Mouse (Mus musculus) lung, postnatal 14 days (tissue): ENCODE data around the gene Stard13.

Source experiments
- DNase-seq: peaks from one replicate; pipeline ENCODE4 v3.0.0; 2021

Gene Stard13

DNA sequence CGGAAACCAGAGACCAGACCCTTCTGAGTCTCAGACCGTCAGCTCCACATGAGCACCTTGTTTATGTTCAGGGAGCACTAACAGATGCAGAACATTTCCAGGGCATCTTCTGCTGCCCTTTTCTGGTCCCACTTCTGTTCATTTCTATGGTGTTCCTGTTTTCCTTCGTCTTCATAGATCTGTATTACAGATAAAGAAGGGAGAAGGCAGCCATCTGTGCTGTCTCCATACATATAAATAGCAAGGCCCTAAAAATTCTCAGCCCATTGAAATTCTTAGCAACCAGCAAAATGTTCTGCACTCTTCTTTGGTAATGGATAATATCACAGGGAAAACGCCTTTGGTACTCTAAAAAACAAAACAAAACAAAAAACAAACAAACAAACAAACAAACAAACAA lies 96.3 kb downstream of the Stard13 start:
- DNase-seq = no peak

DNA sequence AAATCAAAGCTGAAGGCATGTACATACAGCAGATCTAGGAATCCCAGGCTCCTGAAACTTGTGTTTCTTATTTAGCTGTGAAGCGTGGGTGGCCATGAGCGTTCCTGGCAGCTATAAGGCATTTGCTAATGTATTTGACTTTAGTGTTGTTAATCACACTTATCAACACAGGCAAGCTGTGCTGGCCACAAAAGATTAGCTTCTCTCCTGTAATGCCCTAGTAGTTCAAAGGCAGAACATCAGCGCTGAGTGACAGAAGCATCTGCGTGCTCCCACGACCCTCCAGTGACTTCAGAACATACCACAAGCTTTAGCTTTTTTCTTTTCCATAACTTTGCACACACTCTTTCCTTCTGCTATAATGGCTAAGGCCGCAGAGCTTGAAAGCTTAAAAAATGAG lies 97.7 kb downstream of the Stard13 start:
- DNase-seq = no peak

DNA sequence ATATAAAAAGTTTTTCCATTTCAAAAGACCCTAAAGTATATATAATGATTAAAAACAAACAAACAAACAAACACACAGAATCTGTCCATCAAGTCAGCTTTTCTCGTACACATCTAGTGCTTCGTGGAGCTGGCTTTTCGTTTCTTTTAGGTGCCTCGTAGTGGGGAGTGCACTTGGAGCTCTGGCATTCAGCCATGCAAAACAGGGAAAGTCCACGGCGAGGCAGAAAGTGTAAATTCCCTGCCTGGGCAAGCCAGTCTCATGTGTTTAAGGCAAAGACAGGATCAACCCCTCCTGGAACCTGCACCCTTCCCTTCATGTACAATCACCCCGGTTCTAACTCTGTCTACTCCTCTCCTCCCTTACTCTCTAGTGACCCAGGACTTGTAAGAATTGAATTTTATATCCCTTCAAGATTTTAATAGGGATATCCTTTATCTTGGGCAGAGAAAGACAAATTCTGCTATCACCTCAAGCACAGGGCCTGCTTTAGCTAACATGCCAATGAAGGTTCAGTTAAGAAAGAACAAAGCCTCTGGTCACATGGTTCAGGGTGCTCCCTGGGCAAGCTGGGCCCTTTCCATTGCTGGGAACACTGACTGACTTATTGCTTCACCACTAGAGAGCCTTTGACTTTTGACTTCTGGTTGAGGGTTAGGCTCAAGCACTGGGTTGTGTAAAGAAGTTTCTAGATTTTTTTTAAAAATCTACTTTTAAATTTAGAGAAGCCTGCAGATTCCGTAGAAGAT lies 98.4 kb downstream of the Stard13 start:
- no peak for DNase-seq

DNA sequence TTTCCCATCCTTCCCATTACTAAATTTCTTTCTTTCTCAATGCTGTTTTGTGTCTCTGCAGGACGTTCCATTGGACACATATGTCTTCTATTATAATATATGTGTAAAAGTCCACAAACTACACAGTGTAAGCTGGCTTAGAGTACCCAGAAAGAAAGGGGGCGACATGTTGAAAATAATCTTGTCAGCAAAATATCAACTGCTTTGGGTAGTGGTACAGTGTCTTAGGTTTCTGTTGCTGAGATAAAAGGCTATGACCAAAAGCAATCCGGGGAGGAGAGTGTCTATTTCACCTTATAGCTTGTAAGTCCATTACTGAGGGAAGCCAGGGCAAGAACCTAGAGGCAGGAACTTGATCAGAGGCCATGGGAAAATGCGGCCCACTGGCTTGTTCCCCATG lies 99.4 kb downstream of the Stard13 start:
- no peak for DNase-seq

DNA sequence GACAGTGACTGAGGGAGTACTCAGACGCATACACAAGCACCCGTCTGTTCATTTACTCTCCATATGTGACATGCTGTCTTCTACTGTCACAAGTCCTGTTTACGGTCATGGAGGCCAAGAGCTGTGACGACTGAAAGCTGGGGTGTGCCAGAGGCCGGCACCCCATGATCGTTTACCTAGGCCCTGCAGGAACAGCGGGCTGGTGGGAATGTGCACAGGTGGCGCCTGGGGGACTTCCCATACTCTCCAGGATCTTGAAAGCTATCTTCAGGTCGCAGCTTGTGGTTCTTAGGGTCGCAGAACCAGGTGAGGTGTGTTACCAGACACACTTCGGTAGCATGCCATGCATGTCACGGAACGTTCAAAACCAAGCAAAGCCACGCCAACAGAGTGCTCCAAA lies 99.9 kb downstream of the Stard13 start:
- no peak for DNase-seq

DNA sequence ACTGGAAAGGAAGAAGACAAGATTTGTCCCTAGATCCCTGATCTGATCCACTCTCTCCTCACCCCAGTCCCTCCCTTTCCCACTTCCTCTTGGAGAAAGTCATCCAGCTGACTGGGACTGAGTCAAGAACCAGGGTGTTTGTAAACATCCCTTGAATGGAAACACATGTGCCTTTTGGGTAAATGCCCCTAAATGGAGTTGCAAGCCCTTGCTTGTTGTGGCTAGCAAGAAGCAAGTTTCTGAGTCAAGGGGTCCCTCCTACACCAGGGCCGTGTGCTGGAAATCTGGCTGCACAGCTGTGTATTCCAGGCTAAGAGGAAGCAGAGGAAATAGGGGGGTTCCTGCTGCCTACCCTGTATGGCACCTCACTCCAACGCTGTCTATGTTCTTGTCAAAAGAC lies 103.9 kb downstream of the Stard13 start:
- peak; percentile 45 for DNase-seq

DNA sequence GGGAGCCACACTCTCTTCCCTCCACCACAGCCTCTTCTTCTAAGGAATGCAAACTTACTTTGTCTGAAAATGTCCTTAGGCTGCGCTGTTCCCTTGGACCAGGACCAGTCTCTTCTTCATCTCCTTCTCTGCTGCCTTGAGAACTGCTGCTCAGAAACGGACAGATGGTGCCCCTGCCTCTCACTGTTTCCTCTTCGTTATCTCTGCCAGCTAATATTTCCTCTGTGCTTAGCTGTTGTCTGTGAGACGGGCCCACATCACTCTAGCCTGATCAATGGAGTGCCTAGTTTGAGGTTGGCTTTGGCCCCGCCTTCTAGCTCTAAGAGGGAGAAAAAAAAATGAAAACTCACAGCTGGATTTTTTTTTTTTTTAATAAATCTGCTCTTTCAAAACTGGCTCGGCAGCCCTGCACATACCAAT lies 106.3 kb downstream of the Stard13 start:
- no peak for DNase-seq

DNA sequence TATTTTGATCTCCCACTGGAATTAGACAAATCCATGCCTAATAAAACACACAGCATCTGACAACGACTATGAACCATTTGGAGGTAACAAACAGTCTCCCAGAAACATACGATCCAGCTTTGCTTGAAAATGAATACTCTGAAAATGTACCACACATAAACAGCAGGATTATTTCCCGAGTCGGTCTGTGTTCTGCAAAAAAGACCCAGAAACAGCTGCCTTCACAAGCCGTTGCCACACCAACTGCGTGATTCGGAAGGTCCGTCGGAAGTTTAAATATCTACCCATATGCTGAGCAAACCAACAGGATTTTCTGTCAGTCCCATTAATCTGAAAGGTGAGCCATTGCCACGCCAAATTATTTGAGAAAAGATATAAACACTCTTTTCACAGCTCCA lies 107.0 kb downstream of the Stard13 start:
- no peak for DNase-seq

DNA sequence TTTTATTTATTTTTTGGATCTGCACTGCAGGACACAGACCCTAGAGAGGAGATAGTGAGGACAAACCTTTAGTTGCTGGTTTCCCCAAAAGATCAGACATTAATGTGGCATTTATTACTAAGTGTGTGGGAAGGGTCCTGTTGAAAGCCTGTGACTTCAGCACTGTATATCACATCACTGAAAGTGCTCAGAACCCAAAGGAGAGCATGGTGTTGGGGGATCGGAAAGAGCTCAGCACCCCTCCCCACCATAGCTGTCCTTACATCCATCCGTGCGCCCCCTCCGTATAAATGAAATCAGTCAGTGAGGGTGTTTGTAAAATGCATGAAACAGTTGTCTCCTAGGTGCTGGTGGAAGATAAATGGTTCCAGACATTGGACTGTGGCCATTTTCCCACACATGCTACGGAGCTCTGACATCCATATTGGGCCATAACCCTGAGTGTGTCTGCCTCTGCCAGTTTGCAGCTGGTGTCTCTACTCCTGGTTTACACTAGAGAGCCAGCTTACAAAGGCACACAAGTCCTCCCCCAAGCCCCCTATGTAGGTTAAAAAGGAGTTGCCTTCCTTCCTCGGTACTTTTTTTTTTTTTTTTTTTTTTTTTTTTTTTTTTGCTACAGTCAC lies 107.5 kb downstream of the Stard13 start:
- DNase-seq = no peak

DNA sequence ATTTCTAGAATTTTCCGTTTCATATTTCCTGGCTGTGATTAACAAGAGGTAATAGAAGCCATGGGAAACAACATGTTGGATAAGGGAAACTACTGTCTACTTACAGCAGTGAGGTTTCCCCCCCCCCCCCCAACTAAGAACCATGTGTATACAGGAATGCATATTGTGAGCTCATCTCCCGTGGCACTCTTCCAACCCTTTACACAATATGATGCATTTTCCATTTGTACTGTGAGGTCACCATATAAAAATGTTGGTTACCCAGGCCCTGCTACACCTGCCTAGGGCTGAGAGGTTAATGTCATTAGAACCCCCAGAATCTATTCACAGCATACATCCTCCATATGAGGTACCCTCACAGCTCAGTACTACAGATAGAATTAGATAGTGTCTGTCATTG lies 115.8 kb downstream of the Stard13 start:
- no peak for DNase-seq

DNA sequence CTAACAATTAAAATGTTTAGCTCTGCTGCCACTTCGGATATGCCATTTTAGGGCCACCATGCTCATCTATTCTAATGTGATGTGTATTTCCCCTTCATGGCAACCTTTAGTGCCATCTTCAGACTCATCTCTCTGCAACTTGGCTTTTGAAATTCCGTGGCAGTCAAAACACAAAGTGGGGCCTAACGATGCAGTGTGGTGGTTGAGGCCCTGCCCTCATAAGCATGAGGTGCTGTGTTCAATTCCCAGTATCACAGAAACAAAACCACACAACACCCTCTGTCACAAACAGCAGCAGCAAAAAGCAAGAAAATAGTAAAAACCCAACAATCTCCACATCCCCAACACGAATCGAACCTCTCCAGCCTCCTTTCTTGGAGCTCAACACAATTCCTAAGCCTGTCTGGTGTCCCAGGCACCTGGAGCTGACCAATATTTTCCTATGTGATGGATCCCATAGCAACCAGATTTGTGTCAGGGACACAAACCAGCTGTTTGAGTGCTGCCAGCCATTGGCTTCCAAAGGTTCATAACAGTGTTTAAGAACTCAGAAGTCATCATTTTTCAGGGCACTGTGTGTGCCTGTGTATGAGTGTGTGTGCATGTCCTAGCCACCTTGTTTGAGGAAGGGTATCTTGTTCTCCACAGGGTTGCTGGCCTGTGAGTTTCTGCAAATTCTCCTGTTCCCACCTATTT lies 117.3 kb downstream of the Stard13 start:
- peak; percentile 67 for DNase-seq

DNA sequence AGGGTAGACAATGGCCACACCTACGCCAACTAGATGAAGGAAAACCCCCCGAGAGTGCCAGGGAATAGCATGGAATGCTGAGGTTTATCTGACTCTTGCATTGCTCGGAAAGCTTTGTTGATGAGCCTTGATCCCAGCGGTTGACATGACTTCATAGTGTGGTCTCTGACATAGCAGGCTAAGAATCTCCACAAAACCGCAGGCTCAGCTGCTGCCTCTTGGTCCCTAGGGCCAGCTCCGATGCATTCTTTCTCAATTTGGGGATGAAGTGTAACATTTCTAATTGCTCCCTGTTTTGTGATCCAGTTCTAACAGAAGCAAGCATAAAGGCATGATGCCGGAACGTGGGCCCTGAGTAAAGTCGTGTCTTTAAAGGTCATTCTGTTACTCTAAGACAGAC lies 120.9 kb downstream of the Stard13 start:
- no peak for DNase-seq

DNA sequence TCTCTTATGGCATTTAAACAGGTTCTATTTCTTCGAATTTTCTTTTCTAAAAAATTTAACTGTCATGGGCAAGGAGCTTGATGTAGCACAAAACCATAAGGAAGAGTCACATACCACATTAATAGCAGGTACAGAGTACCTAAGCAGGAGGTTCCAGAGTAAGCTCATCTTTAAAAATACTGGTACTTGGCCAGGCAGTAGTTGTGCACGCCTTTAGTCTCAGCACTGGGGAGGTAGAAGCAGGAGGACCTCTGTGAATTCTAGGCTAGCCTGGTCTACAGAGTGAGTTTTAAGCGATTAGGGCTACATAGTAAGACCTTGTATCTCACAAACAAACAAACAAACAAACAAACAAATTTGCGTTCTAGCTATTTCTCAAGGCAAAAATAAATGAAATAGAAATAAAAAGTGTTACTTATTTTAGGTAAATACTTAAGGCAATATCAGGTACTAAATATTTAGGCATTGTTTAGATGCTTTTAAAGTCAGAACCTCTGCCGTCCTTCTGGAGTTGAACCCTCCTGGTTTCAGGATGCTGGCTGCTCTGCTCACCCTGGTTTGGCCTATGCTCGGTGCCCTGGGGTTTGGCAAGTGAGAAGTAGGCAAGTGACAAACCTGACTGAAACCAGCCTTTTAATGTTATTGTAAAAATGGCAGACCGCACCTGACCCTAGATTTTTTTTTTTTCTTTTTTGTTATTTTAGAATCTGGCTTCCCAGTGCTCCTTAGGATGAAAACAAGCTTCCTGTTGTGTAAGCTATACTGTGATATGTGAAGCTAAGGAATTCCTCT lies 122.4 kb downstream of the Stard13 start:
- no peak for DNase-seq

DNA sequence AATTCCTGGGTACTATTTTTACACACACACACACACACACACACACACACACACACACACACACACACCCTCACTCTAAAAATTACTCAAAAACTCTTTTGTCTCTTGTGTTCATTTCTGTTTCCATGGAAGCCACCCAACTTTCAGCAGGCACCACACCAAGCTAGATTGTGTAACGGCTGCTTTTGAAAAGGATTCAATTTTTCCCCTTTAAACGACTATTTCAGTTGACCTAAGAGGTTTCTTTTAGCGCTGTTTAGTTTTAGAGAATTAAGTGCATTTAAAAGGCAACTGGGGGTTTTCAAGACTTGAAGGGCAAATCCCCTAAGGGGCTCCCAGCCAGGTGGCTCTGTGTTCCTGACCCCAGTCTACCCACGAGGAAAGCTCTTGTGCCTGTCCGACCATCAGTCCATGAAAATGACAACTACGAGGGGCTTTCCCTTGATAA lies 123.2 kb downstream of the Stard13 start:
- DNase-seq = peak; percentile 53

DNA sequence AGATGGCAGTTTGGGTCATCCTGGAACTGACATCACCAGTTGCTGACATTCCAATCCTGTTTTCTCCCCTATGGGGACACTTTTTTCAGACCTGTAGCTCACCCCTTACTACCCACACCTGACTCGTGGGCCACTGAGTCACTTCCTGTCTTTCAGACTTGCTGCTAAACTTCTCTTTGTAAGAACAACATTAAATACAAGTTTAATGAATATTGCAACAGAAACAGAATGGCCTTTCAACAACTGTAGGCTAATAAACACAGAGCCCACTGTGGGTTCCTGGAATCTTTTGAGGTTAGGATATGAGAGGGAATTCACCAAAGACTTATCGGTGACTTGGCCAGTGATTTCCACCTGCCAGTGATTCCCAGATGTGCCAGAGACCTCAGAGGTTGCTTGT lies 123.8 kb downstream of the Stard13 start:
- no peak for DNase-seq

DNA sequence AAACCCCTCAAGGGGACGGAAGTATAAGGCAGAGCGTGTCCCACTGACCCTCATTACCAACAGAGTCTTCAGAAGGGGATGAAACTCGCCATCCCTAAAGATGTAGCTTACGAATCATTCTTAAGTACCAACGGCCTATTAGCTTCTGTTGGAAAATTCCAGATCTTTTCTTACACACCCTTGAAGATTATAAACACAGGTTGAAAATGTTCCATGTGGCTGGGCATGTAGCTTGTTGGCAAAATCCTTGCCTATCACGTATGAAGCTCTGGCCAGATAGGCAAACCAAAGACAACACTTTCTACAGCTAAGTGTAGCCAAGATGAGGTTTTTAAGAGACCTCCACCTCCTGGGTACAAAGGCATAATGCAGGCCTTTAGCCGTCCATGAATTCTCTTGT lies 124.7 kb downstream of the Stard13 start:
- DNase-seq = no peak

DNA sequence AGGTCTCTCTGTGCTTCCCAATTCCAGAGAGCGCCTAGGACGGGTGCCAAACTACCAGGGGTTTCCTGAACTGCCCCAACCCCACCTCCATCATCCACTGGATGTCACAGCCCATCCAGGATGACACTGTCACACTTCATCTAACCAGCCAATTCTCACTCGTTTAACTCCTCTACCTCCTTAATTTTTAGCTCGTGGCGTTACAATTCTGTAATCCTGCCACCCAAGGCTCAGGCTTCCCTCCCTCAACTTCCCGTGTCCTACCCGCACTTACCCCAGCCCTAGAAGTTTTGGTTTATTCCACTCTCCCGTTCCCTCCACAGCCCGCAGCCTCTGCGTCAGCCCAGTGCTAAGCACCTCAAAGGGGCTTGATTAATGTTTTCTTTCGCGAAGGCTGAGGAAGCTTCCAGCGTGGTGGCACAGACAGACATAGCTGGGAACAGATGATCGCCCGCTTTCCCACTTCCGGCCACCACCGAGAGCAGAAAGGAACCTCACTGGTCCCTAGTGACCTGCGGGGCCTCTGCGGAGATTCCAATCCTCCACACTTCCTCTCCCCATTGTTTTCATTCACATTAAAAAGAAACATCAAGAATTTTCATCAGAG lies 125.2 kb downstream of the Stard13 start:
- DNase-seq = no peak

DNA sequence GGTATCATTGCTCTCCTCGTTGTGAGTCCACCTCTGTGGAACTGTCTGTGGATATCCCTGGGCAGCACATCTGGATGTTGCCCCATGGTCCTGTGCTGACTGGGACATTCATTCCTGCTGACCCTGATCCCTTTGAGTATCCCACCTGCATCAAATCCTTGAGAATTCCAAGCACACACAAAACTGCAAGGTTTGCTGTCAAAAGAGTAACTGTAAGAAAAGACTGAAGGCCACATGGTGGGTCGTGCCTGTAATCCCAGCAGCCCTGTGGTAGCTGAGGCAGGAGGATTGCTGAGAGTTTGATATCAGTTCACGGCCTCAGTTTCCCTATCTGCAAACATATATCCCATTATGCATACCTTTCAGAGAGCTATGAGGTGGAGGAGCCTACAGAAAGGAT lies 126.8 kb downstream of the Stard13 start:
- DNase-seq = no peak

DNA sequence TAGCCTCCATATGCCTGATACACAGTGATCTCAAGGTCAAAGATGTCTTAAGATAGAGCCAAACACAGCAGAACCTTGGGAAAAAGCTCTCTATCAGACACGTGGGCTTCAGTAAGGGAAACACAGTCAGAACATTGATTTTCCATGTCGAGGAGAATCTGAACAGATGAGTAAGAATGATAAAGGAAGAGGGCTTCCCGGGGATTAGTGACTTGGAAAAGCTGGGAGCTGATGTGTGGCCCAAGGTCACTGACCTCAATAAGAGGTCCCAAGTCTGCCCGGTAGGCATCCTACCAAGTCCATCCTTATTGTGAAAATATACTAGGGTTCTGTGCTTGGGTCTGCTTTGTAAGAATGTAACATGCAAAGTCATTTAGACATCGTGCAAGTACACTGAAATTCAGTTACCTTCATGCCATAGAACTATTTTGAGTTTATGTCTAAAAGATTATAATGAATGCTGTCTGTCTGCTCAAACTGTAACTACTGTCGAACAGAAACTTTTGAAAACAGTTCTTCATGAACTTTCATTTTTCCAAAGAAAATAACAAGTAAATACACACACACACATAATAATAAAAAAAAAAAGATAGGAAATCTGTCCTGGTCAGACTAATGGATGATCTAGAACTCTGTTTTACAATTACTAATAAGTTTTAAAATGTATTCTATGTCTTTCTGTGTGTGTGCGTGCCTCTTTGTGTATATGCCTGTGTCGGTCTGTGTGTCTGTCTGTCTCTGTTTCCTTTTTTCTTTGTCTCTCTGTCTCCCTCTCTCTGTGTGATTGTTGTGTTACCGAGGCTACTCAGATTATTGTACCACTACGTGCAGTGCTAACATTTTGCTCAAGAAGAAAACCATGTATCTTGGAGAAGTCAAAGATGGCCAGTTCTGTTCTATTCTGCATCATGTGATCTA lies 128.3 kb downstream of the Stard13 start:
- no peak for DNase-seq

DNA sequence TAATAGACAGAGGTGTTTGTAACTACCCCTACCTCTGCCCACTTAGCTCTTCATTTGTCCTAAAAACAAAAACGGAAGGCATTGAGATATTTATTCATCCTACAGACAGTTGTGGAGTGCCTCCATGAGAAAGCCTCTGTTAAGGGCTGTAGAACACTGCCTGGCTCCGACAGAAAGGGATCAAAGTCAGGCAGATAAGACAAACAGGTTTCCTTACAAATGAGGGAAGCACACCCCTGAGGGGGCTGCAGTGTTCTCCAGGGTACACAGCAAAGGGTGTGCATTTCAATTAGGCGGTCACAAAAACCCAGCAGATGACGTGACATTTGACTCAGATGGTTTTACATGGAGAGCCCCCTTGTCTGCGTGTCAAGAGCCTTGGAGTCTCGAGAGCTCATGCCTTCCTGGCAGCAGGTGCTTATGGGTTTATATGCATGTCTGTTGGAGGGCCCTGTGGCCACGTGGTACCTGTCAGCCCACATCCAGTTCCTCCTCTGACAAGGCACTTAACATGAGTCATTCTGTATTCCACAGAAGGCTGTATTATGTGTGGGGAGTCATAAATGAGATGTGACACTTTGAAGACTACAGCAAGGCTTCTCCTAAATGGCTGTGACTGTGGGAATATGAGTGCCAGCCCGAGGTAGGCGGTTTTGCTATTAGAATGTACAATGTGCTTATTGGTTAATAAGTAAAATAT lies 129.1 kb downstream of the Stard13 start:
- DNase-seq = no peak

DNA sequence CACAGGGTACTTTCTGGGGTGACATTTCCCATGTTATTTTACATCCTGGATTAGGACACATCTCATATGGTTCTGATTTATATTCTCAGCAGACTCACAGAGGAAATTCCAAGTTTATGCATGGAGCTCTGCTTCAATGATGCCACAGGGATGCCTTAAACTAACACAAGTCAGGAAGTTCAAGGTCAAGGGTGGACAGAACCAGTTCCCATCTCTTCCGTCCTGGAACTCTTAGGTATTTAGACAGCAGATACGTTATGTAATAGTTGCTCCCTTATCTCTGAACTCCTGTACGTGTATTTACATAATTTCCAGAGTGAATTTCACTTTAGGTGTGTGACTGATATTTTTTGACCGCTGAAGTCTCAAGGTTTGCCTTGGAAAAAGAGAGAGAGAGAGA lies 130.4 kb downstream of the Stard13 start:
- no peak for DNase-seq
